Mouse (Mus musculus) lung, adult 10 weeks (tissue): Measurements from ENCODE around the gene Lypd5. TPM values are rescaled to one million over a fixed set of nuclear protein-coding genes. Genes with fewer than 3 reads are reported as not detected.

ENCODE experiments used
- polyA plus RNA-seq: library from polyadenylated mRNA; stranded (reverse); fragments of 350-450 nt; fragmentation: Illumina TruSeq; extraction: RNeasy Lipid Tissue Mini Kit (QIAGEN cat#74804); gene quantifications from one replicate; pipeline ENCODE4 v1.2.3, GENCODE M21; 2014; ENCODE audit warnings: low read depth, low replicate concordance; ENCODE audit not compliant: insufficient read depth

Gene Lypd5
- not detected for polyA plus RNA-seq

GRCm38 (mm10) chr7:24348896-24349295, at the start of gene Lypd5:
TSS of gene Lypd5 (plus strand) at chr7:24349196.

DNA sequence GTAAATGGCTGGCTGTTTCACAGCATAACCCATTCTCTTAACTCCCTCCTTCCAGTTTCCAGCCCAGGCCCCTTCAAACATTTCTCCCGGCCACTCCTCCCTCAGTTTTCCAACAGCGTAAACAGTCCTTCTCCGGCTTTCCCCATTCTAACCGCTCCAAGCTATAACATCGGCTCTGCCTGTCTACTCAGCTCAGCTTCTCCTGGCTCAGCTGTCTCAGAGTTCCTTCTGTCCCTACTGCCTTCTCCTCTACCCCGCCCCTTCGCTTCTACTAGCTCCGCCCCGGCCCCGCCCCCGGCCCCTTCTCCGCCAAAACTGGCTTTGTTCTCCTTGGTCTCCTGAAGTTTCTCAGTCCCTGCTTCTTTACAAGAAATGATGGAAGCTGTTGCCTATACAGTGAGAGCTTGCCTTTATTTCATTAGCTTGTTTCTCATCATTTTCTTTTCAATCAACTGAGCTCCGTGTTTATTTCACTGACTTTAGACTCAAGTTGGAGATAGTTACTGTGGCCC, 48.2 kb upstream of the Lypd5 start, which contains the start of gene Zfp61:
Zfp61 (minus strand) TSS at position 462 of the 512 bp plus-strand sequence.

GRCm38 (mm10) chr7:24316567-24317092, 32.4 kb upstream of the Lypd5 start, which contains the start of gene Zfp94:
TSS of gene Zfp94 (minus strand) at chr7:24316666.

GRCm38 (mm10) chr7:24333304-24333986, 15.6 kb upstream of the Lypd5 start, which contains the start of gene Tescl:
TSS of gene Tescl (minus strand) at chr7:24333936.

GRCm38 (mm10) chr7:24369731-24370541, 20.9 kb downstream of the Lypd5 start, which contains the start of gene Kcnn4:
TSS of gene Kcnn4 (plus strand) at chr7:24370263.

GRCm38 (mm10) chr7:24399256-24400081, 50.5 kb downstream of the Lypd5 start, which contains the start of gene Smg9:
TSS of gene Smg9 (plus strand) at chr7:24399619.

Other genes with a start within 250 kb of the Lypd5 start
- gene Zfp112, start 236.9 kb upstream of the Lypd5 start, polyA plus RNA-seq = 0.94 TPM
- gene Zfp235, start 215.0 kb upstream of the Lypd5 start, polyA plus RNA-seq = 4.7 TPM
- gene Zfp114, start 174.1 kb upstream of the Lypd5 start, polyA plus RNA-seq = 0.18 TPM
- 2.8 TPM for gene Zfp111, start 137.8 kb upstream of the Lypd5 start, polyA plus RNA-seq
- gene Zfp109, start 111.6 kb upstream of the Lypd5 start, polyA plus RNA-seq = 0.72 TPM
- gene Zfp108, start 94.4 kb upstream of the Lypd5 start, polyA plus RNA-seq = 1.1 TPM
- 2.4 TPM for gene Zfp93, start 78.8 kb upstream of the Lypd5 start, polyA plus RNA-seq
- 6.0 TPM for gene Zfp61, start 48.0 kb upstream of the Lypd5 start, polyA plus RNA-seq
- gene Zfp94, start 32.5 kb upstream of the Lypd5 start, polyA plus RNA-seq = 5.2 TPM
- not detected for gene Tescl, start 15.3 kb upstream of the Lypd5 start, polyA plus RNA-seq
- gene Kcnn4, start 21.1 kb downstream of the Lypd5 start, polyA plus RNA-seq = 4.4 TPM
- 13.7 TPM for gene Smg9, start 50.4 kb downstream of the Lypd5 start, polyA plus RNA-seq
- gene Irgc1, start 103.1 kb downstream of the Lypd5 start, polyA plus RNA-seq = 0.29 TPM
- 48.8 TPM for gene Plaur, start 113.3 kb downstream of the Lypd5 start, polyA plus RNA-seq
- gene Cadm4, start 132.8 kb downstream of the Lypd5 start, polyA plus RNA-seq = 8.8 TPM
- 2.8 TPM for gene Zfp428, start 157.8 kb downstream of the Lypd5 start, polyA plus RNA-seq
- not detected for gene AC161166.1, start 163.3 kb downstream of the Lypd5 start, polyA plus RNA-seq
- 4.7 TPM for gene Irgq, start 181.5 kb downstream of the Lypd5 start, polyA plus RNA-seq
- not detected for gene Pinlyp, start 196.9 kb downstream of the Lypd5 start, polyA plus RNA-seq
- gene Xrcc1, start 197.1 kb downstream of the Lypd5 start, polyA plus RNA-seq = 16.8 TPM
- gene Ethe1, start 238.3 kb downstream of the Lypd5 start, polyA plus RNA-seq = 11.8 TPM
- 0.08 TPM for gene Zfp575, start 238.4 kb downstream of the Lypd5 start, polyA plus RNA-seq